Mouse (Mus musculus) hindbrain, embryonic 15.5 days (tissue): ENCODE results near the gene Mapkbp1. TPM values are rescaled to one million over a fixed set of nuclear protein-coding genes. Genes with fewer than 3 reads are reported as not detected.

ENCODE experiments used
- microRNA-seq: library from miRNA; unstranded; fragments of <30 nt; microRNA quantifications from one replicate; pipeline ENCODE4, GENCODE M21; 2016
- polyA plus RNA-seq: library from polyadenylated mRNA; unstranded; fragments of >200 nt; fragmentation: Nextera tagmentation; extraction: Ambion mirVana; gene quantifications from 2 replicates; pipeline ENCODE4 v1.2.1, GENCODE M21; 2015

Mapkbp1 gene
- polyA plus RNA-seq, 1 experiment from 2014 or later = 9.8 TPM

Small RNA genes within 50 kb of the gene (microRNA-seq; reads per million reads assigned to microRNA genes)
- not detected for gene Mir7665

Other genes starting within 250 kb of the Mapkbp1 start
- gene Itpka, start 230.4 kb upstream of the Mapkbp1 start, polyA plus RNA-seq = 0.37 and 0.56 TPM in 2 replicates
- gene Ltk, start 212.3 kb upstream of the Mapkbp1 start, polyA plus RNA-seq = 2.1 and 2.2 TPM in 2 replicates
- gene Rpap1, start 185.2 kb upstream of the Mapkbp1 start, polyA plus RNA-seq = 18.6 and 19.6 TPM in 2 replicates
- gene Tyro3, start 175.0 kb upstream of the Mapkbp1 start, polyA plus RNA-seq = 27.1 and 27.7 TPM in 2 replicates
- gene Mga, start 75.5 kb upstream of the Mapkbp1 start, polyA plus RNA-seq = 23.9 and 24.3 TPM in 2 replicates
- 18.2 and 19.5 TPM in 2 replicates for gene Jmjd7, start 54.8 kb downstream of the Mapkbp1 start, polyA plus RNA-seq
- gene Gm28042, start 54.8 kb downstream of the Mapkbp1 start, polyA plus RNA-seq = 4.8 and 6.1 TPM in 2 replicates
- gene Pla2g4b, start 60.7 kb downstream of the Mapkbp1 start, polyA plus RNA-seq = 3.3 and 3.6 TPM in 2 replicates
- 18.9 and 19.8 TPM in 2 replicates for gene Ehd4, start 181.9 kb downstream of the Mapkbp1 start, polyA plus RNA-seq